Mouse (Mus musculus): ENCODE measurements around the gene Asphd2. TPM values are rescaled to one million over a fixed set of nuclear protein-coding genes. Genes with fewer than 3 reads are reported as not detected.

Gene Asphd2
- polyA plus RNA-seq, 1 experiment from 2014 or later: 0.93 TPM

- WGBS (ENCODE audit: insufficient replicate concordance): 75% methylated on average over 12 of the region's 12 CpGs
- Histone ChIP-seq H3K9me3 (replicated peaks) (no peaks in the 10 kb centered on the region), H3K9ac (no peak overlapping the region), H3K27me3 (replicated peaks) (no peaks in the 10 kb centered on the region), H3K4me1 (peaks cover 13% of the 10 kb centered on the region; the same call in 1 of the 2 replicates), H3K4me2 (no peak overlapping the region), H3K36me3 (peaks cover 83% of the 10 kb centered on the region), H3K27ac (no peak overlapping the region), H3K4me3 (no peak overlapping the region)
- ATAC-seq: no peak
These were observed 26.7 kb downstream of the Asphd2 start for GRCm38 (mm10) chr5:112367929-112368328.

GRCm38 (mm10) chr5:112367338-112367737 lies 27.3 kb downstream of the Asphd2 start:
- ATAC-seq: no peak
- Histone ChIP-seq H3K9ac (no peak overlapping the region), H3K27me3 (replicated peaks) (no peaks in the 10 kb centered on the region), H3K9me3 (replicated peaks) (no peaks in the 10 kb centered on the region), H3K36me3 (peaks cover 82% of the 10 kb centered on the region), H3K4me3 (no peak overlapping the region), H3K27ac (no peak overlapping the region), H3K4me2 (no peak overlapping the region), H3K4me1 (peaks cover 15% of the 10 kb centered on the region; the same call in 1 of the 2 replicates)
- 73% methylated on average over 4 of the region's 4 CpGs for WGBS (ENCODE audit: insufficient replicate concordance)

- Histone ChIP-seq H3K4me1 (peaks cover 15% of the 10 kb centered on the region; the same call in 1 of the 2 replicates), H3K27me3 (replicated peaks) (no peaks in the 10 kb centered on the region), H3K9me3 (replicated peaks) (peaks cover 4% of the 10 kb centered on the region; the same call in 1 of the 2 replicates), H3K27ac (no peak overlapping the region), H3K4me3 (no peak overlapping the region), H3K36me3 (peaks cover 82% of the 10 kb centered on the region), H3K9ac (no peak overlapping the region), H3K4me2 (no peak overlapping the region)
- 85% methylated on average over 6 of the region's 6 CpGs for WGBS (ENCODE audit: insufficient replicate concordance)
- ATAC-seq: no peak
These were observed 27.8 kb downstream of the Asphd2 start for GRCm38 (mm10) chr5:112366879-112367278.

- Histone ChIP-seq H3K27me3 (replicated peaks) (no peaks in the 10 kb centered on the region), H3K4me1 (peaks cover 28% of the 10 kb centered on the region), H3K27ac (no peak overlapping the region), H3K4me2 (no peak overlapping the region), H3K9ac (no peak overlapping the region), H3K9me3 (replicated peaks) (peaks cover 4% of the 10 kb centered on the region; the same call in 1 of the 2 replicates), H3K4me3 (no peak overlapping the region), H3K36me3 (peaks cover 63% of the 10 kb centered on the region)
- ATAC-seq: no peak
- 87% methylated on average over 10 of the region's 10 CpGs for WGBS (ENCODE audit: insufficient replicate concordance)
These were observed 30.4 kb downstream of the Asphd2 start for GRCm38 (mm10) chr5:112364184-112364797.

- peak overlapping the region; percentile 64 for H3K4me2 ChIP-seq
- WGBS (ENCODE audit: insufficient replicate concordance): 77% methylated on average over 3 of the region's 3 CpGs
These were observed 34.6 kb downstream of the Asphd2 start for GRCm38 (mm10) chr5:112360077-112360476.

GRCm38 (mm10) chr5:112359520-112359919 lies 35.1 kb downstream of the Asphd2 start:
- Histone ChIP-seq H3K4me2 (peak overlapping the region; percentile 64), H3K9ac (peak overlapping the region; percentile 51), H3K27me3 (replicated peaks) (no peaks in the 10 kb centered on the region), H3K36me3 (peaks cover 66% of the 10 kb centered on the region), H3K27ac (peak overlapping the region; percentile 91), H3K4me1 (peaks cover 70% of the 10 kb centered on the region), H3K4me3 (peak overlapping the region; percentile 23), H3K9me3 (replicated peaks) (peaks cover 4% of the 10 kb centered on the region; the same call in 1 of the 2 replicates)
- WGBS (ENCODE audit: insufficient replicate concordance): 17% methylated on average over 4 of the region's 4 CpGs
- ATAC-seq: peak; percentile 91

More at GRCm38 (mm10) chr5:112360077-112360476, 34.6 kb downstream of the Asphd2 start:
- peaks cover 66% of the 10 kb centered on the region for H3K4me1 ChIP-seq
- peak overlapping the region; percentile 91 for H3K27ac ChIP-seq
- peaks cover 66% of the 10 kb centered on the region for H3K36me3 ChIP-seq
- H3K9ac ChIP-seq: 0 out of 2 replicates have a peak overlapping the region, but pooled peaks have one; percentile 51
- H3K27me3 ChIP-seq (replicated peaks): no peaks in the 10 kb centered on the region
- peaks cover 4% of the 10 kb centered on the region; the same call in 1 of the 2 replicates for H3K9me3 ChIP-seq (replicated peaks)
- 0 out of 2 replicates have a peak overlapping the region, but pooled peaks have one; percentile 23 for H3K4me3 ChIP-seq
- peak; percentile 4; the same call in 1 of the 2 replicates for ATAC-seq

GRCm38 (mm10) chr5:112356322-112356721 lies 38.3 kb downstream of the Asphd2 start:
- Histone ChIP-seq H3K9me3 (replicated peaks) (no peaks in the 10 kb centered on the region), H3K4me3 (no peak overlapping the region), H3K9ac (no peak overlapping the region), H3K36me3 (peaks cover 64% of the 10 kb centered on the region), H3K4me1 (peaks cover 55% of the 10 kb centered on the region), H3K27me3 (replicated peaks) (no peaks in the 10 kb centered on the region), H3K27ac (peak overlapping the region; percentile 42; the same call in 1 of the 2 replicates), H3K4me2 (0 out of 2 replicates have a peak overlapping the region, but pooled peaks have one; percentile 24)
- no peak; the same call in 1 of the 2 replicates for ATAC-seq
- WGBS (ENCODE audit: insufficient replicate concordance): 66% methylated on average over 9 of the region's 9 CpGs

- ATAC-seq: peak; percentile 11
- peaks cover 64% of the 10 kb centered on the region for H3K36me3 ChIP-seq
- no peaks in the 10 kb centered on the region for H3K27me3 ChIP-seq (replicated peaks)
- H3K4me3 ChIP-seq: no peak within 1 kb of the TSS
- H3K4me2 ChIP-seq: peak within 1 kb of the TSS; percentile 24; the same call in 1 of the 2 replicates
- 40% methylated on average over 13 of the region's 13 CpGs for WGBS (ENCODE audit: insufficient replicate concordance)
- H3K9me3 ChIP-seq (replicated peaks): no peaks in the 10 kb centered on the region
- no peak within 1 kb of the TSS; the same call in 1 of the 2 replicates for H3K9ac ChIP-seq
- H3K27ac ChIP-seq: peak within 1 kb of the TSS; percentile 42; the same call in 1 of the 2 replicates
- H3K4me1 ChIP-seq: peaks cover 55% of the 10 kb centered on the region
These were observed 38.8 kb downstream of the Asphd2 start, which contains the start of gene Gm6583 for GRCm38 (mm10) chr5:112355910-112356309. Gene Gm6583, minus strand, starts transcription at chr5:112356033.

- Histone ChIP-seq H3K36me3 (peaks cover 68% of the 10 kb centered on the region), H3K4me1 (peaks cover 55% of the 10 kb centered on the region), H3K9me3 (replicated peaks) (no peaks in the 10 kb centered on the region), H3K4me3 (no peak overlapping the region), H3K9ac (no peak overlapping the region), H3K27ac (0 out of 2 replicates have a peak overlapping the region, but pooled peaks have one; percentile 42), H3K4me2 (peak overlapping the region; percentile 24; the same call in 1 of the 2 replicates), H3K27me3 (replicated peaks) (no peaks in the 10 kb centered on the region)
- WGBS (ENCODE audit: insufficient replicate concordance): 47% methylated on average over 6 of the region's 6 CpGs
- ATAC-seq: no peak
These were observed 39.2 kb downstream of the Asphd2 start for GRCm38 (mm10) chr5:112355493-112355892.

- Histone ChIP-seq H3K36me3 (peaks cover 73% of the 10 kb centered on the region), H3K27me3 (replicated peaks) (no peaks in the 10 kb centered on the region), H3K4me2 (no peak overlapping the region), H3K4me1 (peaks cover 28% of the 10 kb centered on the region), H3K9ac (no peak overlapping the region), H3K9me3 (replicated peaks) (no peaks in the 10 kb centered on the region), H3K27ac (no peak overlapping the region), H3K4me3 (no peak overlapping the region)
- no peak for ATAC-seq
- 84% methylated on average over 8 of the region's 8 CpGs for WGBS (ENCODE audit: insufficient replicate concordance)
These were observed 45.5 kb downstream of the Asphd2 start for GRCm38 (mm10) chr5:112349169-112349568.

GRCm38 (mm10) chr5:112346211-112346965 lies 48.3 kb downstream of the Asphd2 start:
- no peak overlapping the region for H3K4me3 ChIP-seq
- H3K4me1 ChIP-seq: peaks cover 50% of the 10 kb centered on the region
- WGBS (ENCODE audit: insufficient replicate concordance): 52% methylated on average over 16 of the region's 16 CpGs
- no peaks in the 10 kb centered on the region for H3K27me3 ChIP-seq (replicated peaks)
- peak; percentile 21; the same call in 1 of the 2 replicates for ATAC-seq
- H3K9ac ChIP-seq: 0 out of 2 replicates have a peak overlapping the region, but pooled peaks have one; percentile 24
- H3K27ac ChIP-seq: peak overlapping the region; percentile 12; the same call in 1 of the 2 replicates
- H3K9me3 ChIP-seq (replicated peaks): no peaks in the 10 kb centered on the region
- peak overlapping the region; percentile 80 for H3K4me2 ChIP-seq
- H3K36me3 ChIP-seq: peaks cover 51% of the 10 kb centered on the region
